Comparison of ENCODE assay signal across 23 mouse cellular contexts in genomic region chr5:8898246-8898645, GRCm38 (mm10). TPM values are rescaled to one million over a fixed set of nuclear protein-coding genes. Genes with fewer than 3 reads are reported as not detected.
DNase-seq lines count a peak whose midpoint lies in the region; ATAC-seq and TF ChIP-seq lines count a peak whose summit lies in the region.
"Had no signal": no experiment of that assay in that cellular context is flagged by ENCODE, and none has a peak within 500 bp of the region (broad histone marks: within the 10 kb centered on the region; RNA-seq: fewer than 3 reads in every experiment).

No protein-coding gene starts in this region.

- TF ChIP-seq CTCF in intestine, postnatal 0 days (IDR thresholded peaks at IDR 0.05; ENCODE audit: low read depth), result no peak

- peaks cover 9% of the 10 kb centered on the region; the same call in 1 of the 2 replicates for H3K27me3 ChIP-seq in heart, embryonic 11.5 days (ENCODE audit: control insufficient read depth, insufficient read depth, low read length)
- no peaks in the 10 kb centered on the region for H3K27me3 ChIP-seq in liver, embryonic 12.5 days (replicated peaks)
- no peaks in the 10 kb centered on the region for H3K27me3 ChIP-seq in liver, embryonic 15.5 days
- no peaks in the 10 kb centered on the region for H3K27me3 ChIP-seq in midbrain, embryonic 16.5 days (ENCODE audit: control insufficient read depth, insufficient read depth, low read depth, low read length)
- H3K27me3 ChIP-seq in intestine, postnatal 0 days (replicated peaks; ENCODE audit: control insufficient read depth, insufficient read depth, low read length), result no peaks in the 10 kb centered on the region

- WGBS in heart, embryonic 11.5 days (ENCODE audit: insufficient replicate concordance), result 78% methylated on average over 3 of the region's 3 CpGs
- WGBS in liver, embryonic 12.5 days (ENCODE audit: insufficient replicate concordance), result 87% methylated on average over 3 of the region's 3 CpGs
- 80% methylated on average over 3 of the region's 3 CpGs for WGBS in liver, embryonic 15.5 days (ENCODE audit: insufficient replicate concordance)
- 66% methylated on average over 3 of the region's 3 CpGs for WGBS in midbrain, embryonic 16.5 days
- 61% methylated on average over 3 of the region's 3 CpGs for WGBS in intestine, postnatal 0 days

- ATAC-seq in heart, embryonic 11.5 days (replicated peaks; ENCODE audit: insufficient number of reproducible peaks, low FRiP score, low TSS enrichment), result no peak
- no peak for ATAC-seq in liver, embryonic 12.5 days
- ATAC-seq in liver, embryonic 15.5 days (ENCODE audit: insufficient read depth), result no peak
- ATAC-seq in midbrain, embryonic 16.5 days, result no peak
- no peak for ATAC-seq in intestine, postnatal 0 days
- ATAC-seq: forebrain, embryonic 14.5 days had no signal

- H3K4me2 ChIP-seq in heart, embryonic 11.5 days, result no peak overlapping the region
- no peak overlapping the region for H3K4me2 ChIP-seq in liver, embryonic 12.5 days
- no peak overlapping the region for H3K4me2 ChIP-seq in liver, embryonic 15.5 days
- no peak overlapping the region for H3K4me2 ChIP-seq in midbrain, embryonic 16.5 days (ENCODE audit: low read length)
- no peak overlapping the region for H3K4me2 ChIP-seq in intestine, postnatal 0 days (replicated peaks; ENCODE audit: low read depth)
- H3K4me2 ChIP-seq: embryonic facial prominence, embryonic 13.5 days; embryonic facial prominence, embryonic 15.5 days; forebrain, embryonic 12.5 days had no signal

- H3K4me3 ChIP-seq in heart, embryonic 11.5 days (ENCODE audit: low read depth, low read length), result no peak overlapping the region
- no peak overlapping the region for H3K4me3 ChIP-seq in liver, embryonic 12.5 days
- H3K4me3 ChIP-seq in liver, embryonic 15.5 days (replicated peaks), result no peak overlapping the region
- H3K4me3 ChIP-seq in midbrain, embryonic 16.5 days (ENCODE audit: low read depth, low read length), result no peak overlapping the region
- H3K4me3 ChIP-seq in intestine, postnatal 0 days (ENCODE audit: low read depth, low read length), result no peak overlapping the region
- H3K4me3 ChIP-seq: embryonic facial prominence, embryonic 13.5 days; embryonic facial prominence, embryonic 15.5 days; erythroblast, embryonic 14.5 days; forebrain, embryonic 10.5 days; forebrain, embryonic 12.5 days had no signal

- H3K36me3 ChIP-seq in heart, embryonic 11.5 days (ENCODE audit: control insufficient read depth, insufficient read depth, low read length), result no peaks in the 10 kb centered on the region
- peaks cover 61% of the 10 kb centered on the region for H3K36me3 ChIP-seq in liver, embryonic 12.5 days
- peaks cover 48% of the 10 kb centered on the region for H3K36me3 ChIP-seq in liver, embryonic 15.5 days (replicated peaks)
- no peaks in the 10 kb centered on the region for H3K36me3 ChIP-seq in midbrain, embryonic 16.5 days (ENCODE audit: control insufficient read depth, insufficient read depth, low read length)
- no peaks in the 10 kb centered on the region for H3K36me3 ChIP-seq in intestine, postnatal 0 days (ENCODE audit: control insufficient read depth, insufficient read depth)
- H3K36me3 ChIP-seq: embryonic facial prominence, embryonic 13.5 days; embryonic facial prominence, embryonic 15.5 days; forebrain, embryonic 10.5 days; forebrain, embryonic 12.5 days had no signal

- H3K27ac ChIP-seq in heart, embryonic 11.5 days (ENCODE audit: low read depth, low read length), result no peak overlapping the region
- H3K27ac ChIP-seq in liver, embryonic 12.5 days, result 0 out of 2 replicates have a peak overlapping the region, but pooled peaks have one; percentile 10
- H3K27ac ChIP-seq in liver, embryonic 15.5 days (replicated peaks), result 0 out of 2 replicates have a peak overlapping the region, but pooled peaks have one; percentile 10
- H3K27ac ChIP-seq in midbrain, embryonic 16.5 days (ENCODE audit: low read length), result no peak overlapping the region
- H3K27ac ChIP-seq in intestine, postnatal 0 days (ENCODE audit: low read depth, low read length), result no peak overlapping the region
- H3K27ac ChIP-seq: embryonic facial prominence, embryonic 13.5 days; embryonic facial prominence, embryonic 15.5 days; forebrain, embryonic 10.5 days; forebrain, embryonic 12.5 days had no signal

- H3K4me1 ChIP-seq in heart, embryonic 11.5 days (ENCODE audit: control insufficient read depth, insufficient read depth, low read length), result no peaks in the 10 kb centered on the region
- peaks cover 36% of the 10 kb centered on the region for H3K4me1 ChIP-seq in liver, embryonic 12.5 days
- H3K4me1 ChIP-seq in liver, embryonic 15.5 days (replicated peaks), result peaks cover 24% of the 10 kb centered on the region
- H3K4me1 ChIP-seq in midbrain, embryonic 16.5 days (ENCODE audit: control insufficient read depth, insufficient read depth, low read length), result peaks cover 5% of the 10 kb centered on the region
- no peaks in the 10 kb centered on the region for H3K4me1 ChIP-seq in intestine, postnatal 0 days (replicated peaks; ENCODE audit: control insufficient read depth, insufficient read depth, low read length)
- H3K4me1 ChIP-seq: embryonic facial prominence, embryonic 13.5 days; embryonic facial prominence, embryonic 15.5 days had no signal

- no peak overlapping the region for H3K9ac ChIP-seq in heart, embryonic 11.5 days (ENCODE audit: low read depth, low read length)
- no peak overlapping the region for H3K9ac ChIP-seq in liver, embryonic 12.5 days
- no peak overlapping the region for H3K9ac ChIP-seq in liver, embryonic 15.5 days
- no peak overlapping the region for H3K9ac ChIP-seq in midbrain, embryonic 16.5 days (ENCODE audit: low read depth, low read length)
- no peak overlapping the region for H3K9ac ChIP-seq in intestine, postnatal 0 days (ENCODE audit: low read depth, low read length)
- H3K9ac ChIP-seq: embryonic facial prominence, embryonic 13.5 days; embryonic facial prominence, embryonic 15.5 days; forebrain, embryonic 12.5 days had no signal

- no peaks in the 10 kb centered on the region for H3K9me3 ChIP-seq in heart, embryonic 11.5 days (replicated peaks; ENCODE audit: control insufficient read depth, low read length)
- H3K9me3 ChIP-seq in liver, embryonic 12.5 days (replicated peaks), result no peaks in the 10 kb centered on the region
- H3K9me3 ChIP-seq in liver, embryonic 15.5 days (replicated peaks), result no peaks in the 10 kb centered on the region
- no peaks in the 10 kb centered on the region for H3K9me3 ChIP-seq in midbrain, embryonic 16.5 days (replicated peaks; ENCODE audit: control insufficient read depth, low read length, poor library complexity, severe bottlenecking)
- no peaks in the 10 kb centered on the region for H3K9me3 ChIP-seq in intestine, postnatal 0 days (ENCODE audit: control insufficient read depth)
- H3K9me3 ChIP-seq: embryonic facial prominence, embryonic 13.5 days; embryonic facial prominence, embryonic 15.5 days; forebrain, embryonic 10.5 days; forebrain, embryonic 12.5 days had no signal

- DNase-seq in heart, adult 11 months, result peak; percentile 70
- DNase-seq in liver, result no peak
- DNase-seq: adrenal gland, adult 2 months; adrenal gland, postnatal 10 days; adrenal gland, postnatal 25 days; cerebellum, adult 11 months; cerebellum, adult 18-20 months; cerebellum, adult 8-10 months; cerebellum, adult 9-11 months; cerebellum, postnatal 14 days; cerebellum, postnatal 36 days; embryo, embryonic 11 days had no signal

RNA-seq across cellular contexts. Expression of gene Abcb4, which starts 4.7 kb away (rescaled TPM):
- polyA plus RNA-seq in heart, embryonic 11.5 days (2014; fragmentation: Nextera tagmentation; extraction: Ambion mirVana), result 0.54 and 1.2 TPM in 2 replicates
- 37.8 and 40.1 TPM in 2 replicates for polyA plus RNA-seq in liver, embryonic 12.5 days (2016; fragmentation: Nextera tagmentation; extraction: Ambion mirVana)
- 28.7 and 32.8 TPM in 2 replicates for polyA plus RNA-seq in liver, embryonic 15.5 days (2015; fragmentation: Nextera tagmentation; extraction: Ambion mirVana)
- 0.30 and 0.67 TPM in 2 replicates for polyA plus RNA-seq in midbrain, embryonic 16.5 days (2015; fragmentation: Nextera tagmentation; extraction: Ambion mirVana)
- 0.20 and 0.23 TPM in 2 replicates for polyA plus RNA-seq in intestine, postnatal 0 days (2015; fragmentation: Nextera tagmentation; extraction: Ambion mirVana)

Comparison
In these comparisons a context has a peak if more than half of its experiments do, and no peak if none do; other contexts are left out.
1. H3K27ac ChIP-seq: peak in liver, embryonic 12.5 days (single experiment) and liver, embryonic 15.5 days (single experiment); none in heart, embryonic 11.5 days (single experiment), midbrain, embryonic 16.5 days (single experiment) and intestine, postnatal 0 days (single experiment).
2. RNA of gene Abcb4, which starts 4.7 kb away (polyA plus RNA-seq): 37.8 to 40.1 TPM in liver, embryonic 12.5 days and 28.7 to 32.8 TPM in liver, embryonic 15.5 days; 0.54 to 1.2 TPM in heart, embryonic 11.5 days, 0.30 to 0.67 TPM in midbrain, embryonic 16.5 days and 0.20 to 0.23 TPM in intestine, postnatal 0 days; every median in the first group is over 10 times any median in the second.